Mouse (Mus musculus): ENCODE data around the gene Krt33b. TPM values are rescaled to one million over a fixed set of nuclear protein-coding genes. Genes with fewer than 3 reads are reported as not detected.

The Krt33b gene
- polyA plus RNA-seq, 1 experiment from 2014 or later, result 0.10 TPM

GRCm38 (mm10) chr11:99982731-99983130 lies 46.9 kb downstream of the Krt33b start:
- Histone ChIP-seq H3K4me3 (ENCODE audit: low read length) (no peak overlapping the region), H3K9ac (replicated peaks; ENCODE audit: low read length) (no peak overlapping the region), H3K27ac (ENCODE audit: low read length) (no peak overlapping the region), H3K4me2 (replicated peaks; ENCODE audit: low read depth, low read length) (no peak overlapping the region), H3K4me1 (ENCODE audit: insufficient read depth, low read length) (no peaks in the 10 kb centered on the region), H3K36me3 (ENCODE audit: insufficient read depth, low read length) (no peaks in the 10 kb centered on the region), H3K27me3 (ENCODE audit: insufficient read depth, low read length) (no peaks in the 10 kb centered on the region), H3K9me3 (ENCODE audit: low read length) (no peaks in the 10 kb centered on the region)
- ATAC-seq (ENCODE audit: low FRiP score, low TSS enrichment), result no peak
- 84% methylated on average over 9 of the region's 9 CpGs for WGBS

GRCm38 (mm10) chr11:99978953-99979352 lies 50.7 kb downstream of the Krt33b start, which contains the start of gene Krtap29-1:
TSS of gene Krtap29-1 (minus strand) at chr11:99979053.
- no peak for ATAC-seq (ENCODE audit: low FRiP score, low TSS enrichment)
- no peaks in the 10 kb centered on the region for H3K27me3 ChIP-seq (ENCODE audit: insufficient read depth, low read length)
- no peak within 1 kb of the TSS for H3K4me2 ChIP-seq (replicated peaks; ENCODE audit: low read depth, low read length)
- WGBS, result 59% methylated on average over 5 of the region's 5 CpGs
- no peaks in the 10 kb centered on the region for H3K4me1 ChIP-seq (ENCODE audit: insufficient read depth, low read length)
- no peak within 1 kb of the TSS for H3K9ac ChIP-seq (replicated peaks; ENCODE audit: low read length)
- H3K27ac ChIP-seq (ENCODE audit: low read length), result no peak within 1 kb of the TSS
- no peak within 1 kb of the TSS for H3K4me3 ChIP-seq (ENCODE audit: low read length)
- H3K36me3 ChIP-seq (ENCODE audit: insufficient read depth, low read length), result no peaks in the 10 kb centered on the region
- no peaks in the 10 kb centered on the region for H3K9me3 ChIP-seq (ENCODE audit: low read length)

Other genes starting within 250 kb of the Krt33b start
- not detected in 2 replicates for gene Krtap4-8, start 249.2 kb downstream of the Krt33b start, polyA plus RNA-seq (2015; fragmentation: Nextera tagmentation; extraction: Ambion mirVana)
- not detected in 2 replicates for gene Krtap4-9, start 244.7 kb downstream of the Krt33b start, polyA plus RNA-seq (2015; fragmentation: Nextera tagmentation; extraction: Ambion mirVana)
- gene Gm11596, start 236.4 kb downstream of the Krt33b start, polyA plus RNA-seq (2015; fragmentation: Nextera tagmentation; extraction: Ambion mirVana), result not detected in 2 replicates
- gene Gm11569, start 230.9 kb downstream of the Krt33b start, polyA plus RNA-seq (2015; fragmentation: Nextera tagmentation; extraction: Ambion mirVana), result not detected in 2 replicates
- not detected in 2 replicates for gene Gm11554, start 225.4 kb downstream of the Krt33b start, polyA plus RNA-seq (2015; fragmentation: Nextera tagmentation; extraction: Ambion mirVana)
- not detected in 2 replicates for gene Krtap4-13, start 220.0 kb downstream of the Krt33b start, polyA plus RNA-seq (2015; fragmentation: Nextera tagmentation; extraction: Ambion mirVana)
- not detected in 2 replicates for gene Gm11564, start 214.2 kb downstream of the Krt33b start, polyA plus RNA-seq (2015; fragmentation: Nextera tagmentation; extraction: Ambion mirVana)
- gene 2300003K06Rik, start 191.8 kb downstream of the Krt33b start, polyA plus RNA-seq (2015; fragmentation: Nextera tagmentation; extraction: Ambion mirVana), result not detected in 2 replicates
- gene Krtap4-16, start 178.3 kb downstream of the Krt33b start, polyA plus RNA-seq (2015; fragmentation: Nextera tagmentation; extraction: Ambion mirVana), result not detected in 2 replicates
- not detected in 2 replicates for gene Gm11568, start 172.0 kb downstream of the Krt33b start, polyA plus RNA-seq (2015; fragmentation: Nextera tagmentation; extraction: Ambion mirVana)
- not detected in 2 replicates for gene Gm11559, start 165.4 kb downstream of the Krt33b start, polyA plus RNA-seq (2015; fragmentation: Nextera tagmentation; extraction: Ambion mirVana)
- not detected in 2 replicates for gene Krtap9-1, start 156.5 kb downstream of the Krt33b start, polyA plus RNA-seq (2015; fragmentation: Nextera tagmentation; extraction: Ambion mirVana)
- gene Gm11567, start 150.7 kb downstream of the Krt33b start, polyA plus RNA-seq (2015; fragmentation: Nextera tagmentation; extraction: Ambion mirVana), result not detected in 2 replicates
- gene Krtap31-1, start 121.9 kb downstream of the Krt33b start, polyA plus RNA-seq (2015; fragmentation: Nextera tagmentation; extraction: Ambion mirVana), result not detected in 2 replicates
- gene Gm11565, start 115.1 kb downstream of the Krt33b start, polyA plus RNA-seq (2015; fragmentation: Nextera tagmentation; extraction: Ambion mirVana), result not detected in 2 replicates
- not detected in 2 replicates for gene Krtap31-2, start 93.6 kb downstream of the Krt33b start, polyA plus RNA-seq (2015; fragmentation: Nextera tagmentation; extraction: Ambion mirVana)
- not detected in 2 replicates for gene Krtap9-5, start 81.4 kb downstream of the Krt33b start, polyA plus RNA-seq (2015; fragmentation: Nextera tagmentation; extraction: Ambion mirVana)
- gene Krtap29-1, start 50.8 kb downstream of the Krt33b start, polyA plus RNA-seq (2015; fragmentation: Nextera tagmentation; extraction: Ambion mirVana), result not detected in 2 replicates
- gene Krtap16-1, start 43.3 kb downstream of the Krt33b start, polyA plus RNA-seq (2015; fragmentation: Nextera tagmentation; extraction: Ambion mirVana), result not detected in 2 replicates
- gene Krtap17-1, start 35.9 kb downstream of the Krt33b start, polyA plus RNA-seq (2015; fragmentation: Nextera tagmentation; extraction: Ambion mirVana), result not detected in 2 replicates
- not detected in 2 replicates for gene Krt33a, start 13.7 kb downstream of the Krt33b start, polyA plus RNA-seq (2015; fragmentation: Nextera tagmentation; extraction: Ambion mirVana)
- not detected in 2 replicates for gene Krt34, start 11.7 kb upstream of the Krt33b start, polyA plus RNA-seq (2015; fragmentation: Nextera tagmentation; extraction: Ambion mirVana)
- not detected in 2 replicates for gene Krt31, start 20.7 kb upstream of the Krt33b start, polyA plus RNA-seq (2015; fragmentation: Nextera tagmentation; extraction: Ambion mirVana)
- gene Krt32, start 58.4 kb upstream of the Krt33b start, polyA plus RNA-seq (2015; fragmentation: Nextera tagmentation; extraction: Ambion mirVana), result not detected in 2 replicates
- not detected in 2 replicates for gene Krt35, start 66.4 kb upstream of the Krt33b start, polyA plus RNA-seq (2015; fragmentation: Nextera tagmentation; extraction: Ambion mirVana)
- 1.1 and 1.6 TPM in 2 replicates for gene Krt36, start 75.8 kb upstream of the Krt33b start, polyA plus RNA-seq (2015; fragmentation: Nextera tagmentation; extraction: Ambion mirVana)
- gene Krt13, start 91.7 kb upstream of the Krt33b start, polyA plus RNA-seq (2015; fragmentation: Nextera tagmentation; extraction: Ambion mirVana), result 0.36 and 0.37 TPM in 2 replicates
- gene Krt15, start 106.1 kb upstream of the Krt33b start, polyA plus RNA-seq (2015; fragmentation: Nextera tagmentation; extraction: Ambion mirVana), result 1.3 and 3.8 TPM in 2 replicates
- 96.4 and 105 TPM in 2 replicates for gene Krt19, start 118.8 kb upstream of the Krt33b start, polyA plus RNA-seq (2015; fragmentation: Nextera tagmentation; extraction: Ambion mirVana)
- not detected in 2 replicates for gene Krt9, start 163.4 kb upstream of the Krt33b start, polyA plus RNA-seq (2015; fragmentation: Nextera tagmentation; extraction: Ambion mirVana)
- gene Krt14, start 177.7 kb upstream of the Krt33b start, polyA plus RNA-seq (2015; fragmentation: Nextera tagmentation; extraction: Ambion mirVana), result 0.90 and 1.7 TPM in 2 replicates
- gene Krt16, start 219.0 kb upstream of the Krt33b start, polyA plus RNA-seq (2015; fragmentation: Nextera tagmentation; extraction: Ambion mirVana), result not detected in 2 replicates
- gene Krt17, start 231.2 kb upstream of the Krt33b start, polyA plus RNA-seq (2015; fragmentation: Nextera tagmentation; extraction: Ambion mirVana), result 0.30 and 0.32 TPM in 2 replicates
- not detected in 2 replicates for gene Krt42, start 240.0 kb upstream of the Krt33b start, polyA plus RNA-seq (2015; fragmentation: Nextera tagmentation; extraction: Ambion mirVana)

Data from kidney, embryonic 16.5 days (tissue).